Mouse (Mus musculus): ENCODE measurements around the gene Aspscr1.

Gene Aspscr1

DNA sequence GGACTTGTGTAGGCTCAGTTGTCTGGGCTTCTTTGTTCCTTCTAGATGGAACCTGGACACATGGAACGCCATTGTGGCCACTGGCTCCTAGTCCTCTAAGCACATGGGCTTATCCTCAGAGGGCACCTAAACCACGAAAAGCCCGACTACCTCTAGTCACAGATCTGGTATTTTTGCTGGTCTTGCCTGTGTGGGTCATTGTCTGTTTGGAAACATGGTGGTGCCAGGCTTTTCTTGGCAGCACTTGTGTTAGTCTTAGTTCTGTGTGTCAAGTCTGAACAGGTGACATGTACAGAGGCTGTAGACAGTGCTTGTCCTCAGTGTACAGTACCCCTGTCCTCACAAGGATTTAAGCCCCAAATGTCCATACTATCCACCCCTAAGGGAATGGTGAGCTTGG is 10.8 kb downstream of the Aspscr1 start:
- DNase-seq (ENCODE audit: low spot score), result no peak

DNA sequence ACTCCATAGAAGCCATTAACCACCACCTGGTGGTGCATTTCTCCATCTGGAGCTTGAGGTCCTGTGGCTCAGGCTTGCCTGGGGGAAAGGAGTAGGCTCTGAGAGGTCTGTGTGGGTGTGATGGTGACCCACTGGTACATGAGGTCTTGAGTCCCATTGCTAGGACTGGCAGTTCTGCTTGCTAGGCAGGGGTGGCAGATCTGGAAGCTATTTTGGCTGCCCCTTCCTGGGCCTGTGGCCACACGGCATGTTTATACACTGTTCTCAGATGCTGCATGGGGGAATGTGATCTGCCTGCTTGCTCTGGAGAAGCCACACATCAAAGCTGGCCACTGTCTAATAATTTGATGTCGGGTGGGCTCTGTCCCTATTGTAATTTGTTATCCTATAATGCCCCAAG is 11.3 kb downstream of the Aspscr1 start:
- DNase-seq (ENCODE audit: low spot score), result no peak

DNA sequence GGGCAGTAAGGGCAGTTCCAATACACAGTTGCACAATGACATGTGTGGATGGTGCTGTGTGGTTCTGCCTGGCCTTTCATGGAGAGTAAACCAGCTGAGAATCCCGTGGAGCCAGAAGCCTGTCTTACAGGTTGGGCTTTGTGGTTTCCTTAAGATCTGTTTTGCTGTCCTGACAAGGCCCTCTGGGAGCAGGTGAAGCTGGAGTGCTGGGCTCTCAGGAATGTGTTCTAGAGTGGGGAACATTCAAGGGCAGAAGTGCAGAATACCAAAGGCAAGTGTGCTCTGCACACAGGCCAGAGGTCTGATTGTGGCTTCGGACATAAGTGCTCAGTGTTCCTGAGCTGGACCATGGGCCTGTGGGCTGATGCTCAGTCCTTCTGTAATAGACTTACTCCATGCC is 11.9 kb downstream of the Aspscr1 start:
- DNase-seq (ENCODE audit: low spot score), result peak; percentile 82

DNA sequence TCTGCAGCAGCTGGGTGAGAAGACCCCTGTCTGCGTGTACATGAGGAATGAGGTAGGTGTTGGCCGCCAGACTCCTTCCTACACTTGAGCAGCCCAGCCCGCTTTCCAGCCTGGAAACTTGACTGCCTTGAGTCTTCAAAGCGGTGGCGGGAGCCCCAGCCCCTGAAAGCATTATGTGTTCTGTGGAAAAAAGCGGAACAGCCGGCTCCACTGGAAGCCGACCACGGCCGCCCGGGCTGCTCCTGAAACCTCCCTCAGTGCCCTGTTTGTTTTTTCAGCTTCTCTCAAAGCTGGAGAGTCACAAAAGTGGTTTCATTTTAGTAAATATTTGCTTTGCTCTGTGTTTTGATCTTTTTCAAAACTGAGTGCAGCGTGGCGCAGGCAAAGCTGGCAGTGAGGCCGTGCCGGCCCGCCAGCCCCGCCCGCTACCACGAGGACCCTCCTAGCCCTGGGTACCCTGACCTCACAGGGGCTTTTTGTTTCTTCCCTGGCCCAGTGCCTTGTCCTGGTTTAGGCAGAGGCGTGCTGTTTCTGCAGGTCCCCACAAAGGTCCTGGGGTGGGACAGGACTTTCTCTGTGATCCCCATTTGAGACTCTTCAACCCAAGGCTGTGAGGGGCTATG is 14.0 kb downstream of the Aspscr1 start:
- DNase-seq (ENCODE audit: low spot score), result peak; percentile 79

DNA sequence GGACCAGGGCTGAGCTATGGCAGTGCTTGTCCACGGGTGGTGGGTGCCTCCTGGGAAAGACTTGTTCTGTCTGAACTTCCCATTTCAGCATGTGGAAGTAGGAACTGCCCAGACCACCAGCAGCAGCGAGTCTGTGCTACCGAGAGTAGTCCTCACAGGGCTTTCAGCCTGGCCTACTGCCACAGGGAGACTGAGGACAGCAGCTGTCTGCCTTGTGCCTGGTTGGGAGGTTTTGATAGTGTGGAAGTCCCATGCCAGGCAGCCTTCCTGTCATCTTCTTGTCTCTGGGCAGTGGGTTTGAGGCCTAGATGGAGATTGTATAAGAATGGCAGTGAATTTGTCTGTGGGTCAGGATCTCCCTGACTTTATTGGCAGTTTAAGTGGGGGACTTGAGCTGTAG is 16.6 kb downstream of the Aspscr1 start:
- no peak for DNase-seq (ENCODE audit: low spot score)

DNA sequence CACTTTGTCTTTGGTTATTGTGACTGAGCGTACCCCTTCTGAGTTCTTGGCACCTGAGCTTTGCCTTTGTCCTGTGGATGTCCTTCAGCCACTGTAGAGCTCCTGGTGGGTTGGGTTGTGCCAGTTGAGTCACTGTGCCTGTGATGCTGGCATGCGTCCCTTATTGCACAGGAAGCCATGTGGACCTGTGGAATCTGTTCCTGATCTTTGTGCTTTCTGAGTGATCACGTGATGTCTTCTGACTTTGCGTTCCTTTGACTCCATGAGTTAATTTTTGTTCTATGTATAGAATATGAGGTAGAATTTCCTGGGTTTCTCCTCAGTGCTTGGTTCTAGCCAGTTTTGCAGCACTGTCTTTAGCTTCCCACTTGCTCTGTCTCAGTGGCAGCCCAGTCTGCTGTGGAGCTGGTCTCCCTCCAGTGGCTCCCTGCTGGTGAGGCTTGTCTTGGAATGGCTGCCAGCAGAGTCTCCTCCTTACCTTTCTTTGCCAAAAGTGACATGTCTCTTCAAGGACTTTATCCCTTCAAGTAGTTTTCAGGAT is 19.8 kb downstream of the Aspscr1 start:
- no peak for DNase-seq (ENCODE audit: low spot score)

DNA sequence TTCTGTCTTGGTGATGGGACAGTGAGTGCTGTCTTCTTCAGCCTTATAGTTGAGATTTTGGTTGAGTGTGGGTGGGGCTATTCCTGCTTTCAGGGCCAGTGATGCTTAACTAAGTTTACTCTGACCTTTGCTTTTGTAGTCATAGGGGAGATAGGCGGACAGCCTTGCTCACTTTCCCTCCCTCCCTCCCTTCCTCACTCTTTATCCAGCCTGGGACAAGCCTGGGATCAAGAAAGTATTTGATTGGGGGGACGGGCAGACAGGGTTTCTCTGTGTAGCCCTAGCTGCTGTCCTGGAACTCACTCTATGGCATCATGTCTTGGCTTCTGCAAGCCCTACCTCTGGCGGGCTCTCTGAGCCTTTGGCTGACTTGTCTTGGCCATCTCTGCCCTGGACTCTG is 20.7 kb downstream of the Aspscr1 start:
- DNase-seq (ENCODE audit: low spot score), result no peak

DNA sequence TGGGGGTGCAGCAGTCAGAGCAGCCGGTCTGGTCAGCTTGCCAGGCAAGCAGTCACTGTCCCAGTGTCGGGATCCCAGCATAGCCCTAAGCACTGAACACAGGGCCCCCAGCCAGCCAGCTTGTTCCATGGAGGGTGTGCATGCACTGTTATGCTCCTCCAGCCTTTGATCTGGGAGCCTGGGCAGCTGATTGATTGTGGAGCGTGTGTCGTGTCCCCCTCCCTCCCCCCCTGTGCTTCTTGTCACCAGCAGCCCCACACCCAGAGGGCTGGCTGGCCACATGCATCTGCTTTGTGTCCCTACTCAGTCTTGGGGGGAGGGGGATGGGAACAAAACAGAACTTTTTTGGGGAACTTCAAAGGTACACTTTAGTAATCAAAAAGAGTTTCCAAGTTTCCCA is 22.4 kb downstream of the Aspscr1 start:
- no peak for DNase-seq (ENCODE audit: low spot score)

DNA sequence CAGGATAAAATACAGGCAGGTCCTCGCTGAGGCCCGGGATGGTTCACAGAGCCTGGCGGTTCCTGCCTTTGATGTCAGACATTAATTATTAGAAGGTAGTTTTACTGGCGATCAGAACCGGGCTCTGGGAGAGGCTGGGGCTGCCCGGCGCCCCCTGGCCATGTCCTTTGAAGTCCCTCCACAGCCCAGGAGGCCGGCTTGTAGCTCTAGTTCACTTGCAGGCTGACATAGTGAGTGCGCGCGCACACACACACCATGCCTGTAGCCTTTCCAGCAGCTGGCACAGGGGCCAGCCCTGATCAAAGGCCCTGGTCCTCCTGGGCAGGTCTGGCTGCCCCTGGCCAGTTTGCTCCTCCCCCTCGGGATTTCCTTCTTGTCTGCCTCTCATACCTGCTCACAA is 22.9 kb downstream of the Aspscr1 start:
- DNase-seq (ENCODE audit: low spot score), result no peak

DNA sequence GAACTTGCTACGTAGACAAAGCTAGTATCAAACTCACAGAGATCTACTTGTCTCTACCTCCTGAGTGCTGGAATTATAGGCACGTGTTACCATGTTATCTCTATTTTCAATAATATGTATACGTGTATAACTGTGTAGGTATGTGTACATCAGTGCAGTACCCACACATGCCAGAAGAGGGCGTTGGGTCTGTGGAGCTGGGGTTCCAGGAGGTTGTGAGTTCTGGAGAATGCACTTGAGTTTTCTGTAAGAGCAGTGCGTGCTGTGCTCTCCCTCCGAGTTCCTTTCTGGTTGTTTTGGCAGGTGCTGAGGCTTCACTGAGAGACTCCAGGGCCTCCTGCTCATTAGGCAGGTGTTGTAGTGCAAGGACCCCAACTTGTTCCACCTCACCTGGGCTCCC is 23.8 kb downstream of the Aspscr1 start:
- DNase-seq (ENCODE audit: low spot score), result no peak

DNA sequence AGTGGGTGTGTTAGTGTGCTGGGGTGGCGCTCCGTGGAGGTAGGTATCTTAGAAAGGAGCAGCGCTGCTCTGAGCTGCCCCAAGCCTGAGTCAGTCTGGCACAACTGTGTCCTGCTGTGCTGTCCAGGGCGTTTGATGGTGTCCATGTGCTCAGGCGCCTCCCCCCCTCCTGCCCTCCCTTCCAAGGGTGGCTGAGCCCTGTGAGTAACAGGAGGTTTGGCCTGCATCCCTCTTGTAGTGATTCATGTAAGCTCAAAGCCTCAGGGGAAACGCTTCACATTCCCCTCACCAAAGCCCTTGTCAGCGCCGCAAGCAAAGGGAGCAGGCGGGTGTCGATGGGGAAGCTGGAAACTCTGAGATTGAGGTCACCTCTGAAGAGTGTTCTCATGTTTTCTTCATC is 25.0 kb downstream of the Aspscr1 start:
- DNase-seq (ENCODE audit: low spot score), result no peak

DNA sequence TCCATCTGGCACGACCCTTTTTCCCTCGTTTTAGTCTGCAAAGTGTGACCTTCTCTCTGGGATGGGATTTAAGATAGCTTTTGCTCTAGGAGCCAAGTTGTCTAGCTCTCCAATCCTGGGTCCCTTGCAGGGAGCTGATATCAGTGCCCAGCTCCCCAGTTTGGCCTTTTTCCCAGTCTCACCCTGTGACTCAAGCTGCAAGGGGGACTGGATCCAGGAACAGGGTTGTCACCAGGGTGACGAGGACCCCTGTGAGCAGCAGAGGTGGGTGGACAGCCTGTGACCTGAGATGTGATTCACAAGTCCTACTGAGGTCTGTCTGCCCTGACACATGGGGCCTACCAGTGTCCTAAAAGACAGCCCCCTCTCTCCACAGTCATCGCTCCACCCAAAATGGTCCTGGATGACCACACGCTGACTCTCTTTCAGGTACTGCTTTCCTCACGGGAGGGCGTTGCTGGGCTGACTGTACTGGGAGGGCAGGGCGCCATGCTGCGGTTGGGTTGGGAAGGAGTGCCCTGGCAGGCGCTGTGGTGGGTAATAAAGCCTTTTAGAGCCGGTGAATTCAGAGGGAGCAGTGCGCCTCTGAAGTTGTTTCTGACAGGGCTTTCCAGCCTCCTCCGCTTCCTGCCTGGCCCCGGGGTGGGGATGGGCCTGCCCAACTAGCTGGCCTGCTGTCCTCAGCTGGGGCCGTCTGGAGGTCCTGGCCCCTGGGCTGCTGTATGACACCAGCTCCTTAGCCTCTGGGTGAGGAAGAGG is 31.1 kb downstream of the Aspscr1 start:
- no peak for DNase-seq (ENCODE audit: low spot score)

DNA sequence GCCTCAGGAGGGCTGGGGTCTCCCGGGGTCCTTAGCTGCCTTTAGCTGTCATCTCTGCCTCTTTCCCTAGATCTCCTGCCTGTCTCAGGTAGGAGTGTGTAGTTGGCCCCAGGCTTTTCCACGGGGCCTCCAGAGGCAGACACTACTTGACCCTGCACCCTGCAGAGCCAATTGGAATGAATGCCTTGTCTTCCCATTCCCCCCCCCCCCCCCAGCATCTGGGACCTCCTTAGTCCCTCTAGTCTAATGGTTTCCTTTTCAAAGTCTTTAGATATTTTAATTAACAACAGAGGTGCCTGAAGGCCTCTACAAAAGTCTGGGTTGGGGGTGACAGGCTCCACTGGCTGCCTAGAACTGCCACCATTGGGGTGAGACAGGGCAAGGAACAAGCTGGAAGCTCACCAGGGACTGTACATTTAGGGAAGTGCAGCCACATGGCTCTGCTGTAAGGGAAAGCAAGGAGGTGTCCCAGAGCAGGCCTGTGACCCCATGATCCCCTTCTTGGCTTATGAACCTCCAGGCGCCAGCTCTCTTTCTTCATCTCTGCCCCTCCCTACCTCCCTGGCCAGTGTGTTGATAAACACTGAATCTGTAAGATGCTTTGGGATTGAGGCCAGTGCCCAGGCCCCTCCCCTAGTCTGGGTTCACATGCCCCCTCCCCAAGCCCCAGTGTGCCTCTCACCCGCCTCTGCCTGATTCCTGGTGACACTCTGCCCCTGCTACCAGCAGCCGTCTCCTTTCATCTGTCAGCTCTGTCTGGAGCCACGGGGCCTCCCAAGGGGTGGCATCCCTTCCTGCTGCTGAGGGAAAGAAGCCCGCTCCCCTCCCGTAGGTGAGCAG is 31.9 kb downstream of the Aspscr1 start:
- no peak for DNase-seq (ENCODE audit: low spot score)

DNA sequence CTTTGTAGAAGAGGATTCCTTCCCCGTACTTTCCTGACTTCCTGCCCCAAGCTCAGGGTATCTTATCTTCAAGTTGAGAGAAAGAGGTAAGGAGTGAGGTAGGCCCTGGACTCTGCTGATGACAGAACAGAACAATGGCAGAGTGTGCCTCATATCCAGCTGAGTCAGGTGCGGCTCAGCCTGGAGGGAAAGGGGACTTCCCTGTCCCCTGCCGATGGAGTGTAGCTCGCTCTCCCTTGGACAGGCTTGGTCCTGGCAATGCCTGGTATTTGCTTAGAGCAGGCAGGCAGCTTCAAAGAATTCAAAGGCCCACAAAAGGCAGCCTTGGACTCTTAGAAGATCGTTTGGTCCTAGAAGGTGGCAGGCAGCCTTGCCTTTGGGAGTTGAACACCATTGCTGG is 33.3 kb downstream of the Aspscr1 start:
- no peak for DNase-seq (ENCODE audit: low spot score)

DNA sequence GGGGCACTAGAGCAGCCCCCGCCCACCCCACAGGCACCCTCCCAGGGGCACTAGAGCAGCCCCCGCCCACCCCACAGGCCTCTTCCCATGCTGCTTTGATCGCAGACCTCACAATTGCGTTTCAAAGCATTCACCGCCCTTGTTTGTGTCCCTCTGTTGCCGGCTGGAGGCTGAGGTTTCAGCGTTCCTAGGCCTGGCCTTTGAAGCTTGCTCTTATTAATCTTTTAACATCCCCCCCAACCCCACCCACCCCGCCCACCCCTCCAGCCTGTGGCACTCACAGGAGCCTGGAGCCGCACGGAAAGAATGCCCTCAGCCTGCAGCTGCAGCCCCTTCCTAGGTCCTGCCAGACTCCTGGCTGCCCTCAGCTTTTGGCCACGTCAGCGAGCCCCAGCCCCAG is 34.5 kb downstream of the Aspscr1 start:
- no peak for DNase-seq (ENCODE audit: low spot score)

DNA sequence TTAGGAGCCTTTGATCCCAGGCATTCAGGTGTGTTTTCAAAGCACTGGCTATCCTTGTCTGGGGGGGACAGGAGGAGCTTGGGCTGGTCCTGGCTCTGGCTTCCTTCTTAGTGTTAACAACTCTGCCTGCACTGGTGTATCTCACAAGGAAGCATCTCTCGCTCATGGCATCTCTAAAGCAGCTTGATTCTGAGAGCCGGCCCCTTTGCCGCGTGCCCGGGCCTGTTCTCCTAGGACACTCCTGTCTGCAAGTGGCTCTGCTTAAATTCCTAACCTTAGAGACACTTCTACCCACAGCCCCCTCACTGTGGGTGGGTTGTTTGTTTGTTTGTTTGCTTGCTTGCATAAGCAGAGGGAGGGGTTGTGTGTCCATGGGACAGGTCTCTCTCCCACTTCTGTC is 35.2 kb downstream of the Aspscr1 start:
- no peak for DNase-seq (ENCODE audit: low spot score)

DNA sequence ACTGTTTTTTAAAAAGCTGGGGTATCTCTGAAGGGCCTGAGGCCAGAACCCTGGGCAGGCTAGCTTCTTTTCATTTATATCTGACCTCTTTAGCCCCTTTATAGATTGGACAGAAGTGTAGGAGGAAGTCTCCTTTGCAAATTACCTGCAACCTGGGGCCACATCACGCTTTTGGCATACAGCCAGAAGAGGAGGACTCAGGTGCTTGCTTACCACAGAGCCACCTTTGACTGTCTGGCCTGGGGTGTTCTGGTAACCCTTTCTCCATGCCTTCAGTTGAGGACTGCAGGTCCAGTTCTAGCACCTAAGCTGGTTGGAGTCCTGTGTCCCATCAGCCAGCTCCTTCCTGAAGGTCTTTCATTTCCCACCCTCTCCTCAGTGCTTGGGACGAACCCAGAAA is 36.8 kb downstream of the Aspscr1 start:
- no peak for DNase-seq (ENCODE audit: low spot score)

DNA sequence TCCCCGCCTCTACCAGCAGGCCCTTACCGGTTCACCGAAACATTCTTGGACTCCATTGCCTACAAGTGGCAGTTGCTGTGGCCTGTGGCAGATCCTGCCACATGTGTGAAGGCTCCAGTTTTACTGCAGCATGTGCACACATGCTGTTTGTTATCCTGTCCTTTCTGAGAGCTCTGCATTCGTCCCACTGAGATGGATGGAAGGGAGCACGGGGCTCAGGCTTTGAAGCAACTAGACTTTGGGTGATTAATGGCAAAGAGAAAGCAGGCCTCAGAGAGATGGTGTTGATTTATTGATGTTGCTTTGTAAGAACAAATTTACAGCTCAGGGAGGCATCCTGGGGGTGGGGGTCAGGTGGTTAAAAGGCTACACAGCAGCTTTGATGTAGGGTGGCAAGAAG is 37.9 kb downstream of the Aspscr1 start:
- DNase-seq (ENCODE audit: low spot score), result no peak

DNA sequence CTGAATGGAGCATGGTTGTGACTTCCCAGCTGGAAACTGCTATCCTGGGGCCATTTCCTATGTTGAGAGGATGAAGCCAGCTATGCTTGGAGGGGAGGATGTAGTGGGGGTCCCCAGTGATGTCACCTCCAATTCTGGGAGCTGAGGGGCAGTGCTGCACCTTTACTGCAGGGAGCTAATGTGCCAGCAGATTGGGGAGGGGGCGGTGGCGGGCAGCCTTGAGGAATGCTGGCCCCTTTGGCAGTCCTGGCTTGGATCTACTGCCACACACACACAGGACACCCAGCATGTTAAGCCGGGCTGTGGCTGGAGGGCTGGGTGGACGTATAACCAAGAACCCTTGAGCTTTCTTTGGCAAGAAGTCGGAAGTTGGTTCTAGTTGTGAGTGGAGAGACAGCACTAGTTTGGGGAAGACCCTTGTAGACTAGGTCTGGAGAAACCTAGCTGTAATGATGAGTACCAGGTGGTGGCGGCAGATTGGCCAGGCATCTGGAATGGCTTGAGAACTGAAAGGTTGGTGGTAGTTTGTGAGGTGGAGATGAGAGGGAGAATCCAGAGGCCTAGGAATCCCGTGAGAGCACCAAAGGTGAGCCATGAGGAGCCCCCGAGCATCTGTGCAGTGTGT is 39.3 kb downstream of the Aspscr1 start:
- no peak for DNase-seq (ENCODE audit: low spot score)

DNA sequence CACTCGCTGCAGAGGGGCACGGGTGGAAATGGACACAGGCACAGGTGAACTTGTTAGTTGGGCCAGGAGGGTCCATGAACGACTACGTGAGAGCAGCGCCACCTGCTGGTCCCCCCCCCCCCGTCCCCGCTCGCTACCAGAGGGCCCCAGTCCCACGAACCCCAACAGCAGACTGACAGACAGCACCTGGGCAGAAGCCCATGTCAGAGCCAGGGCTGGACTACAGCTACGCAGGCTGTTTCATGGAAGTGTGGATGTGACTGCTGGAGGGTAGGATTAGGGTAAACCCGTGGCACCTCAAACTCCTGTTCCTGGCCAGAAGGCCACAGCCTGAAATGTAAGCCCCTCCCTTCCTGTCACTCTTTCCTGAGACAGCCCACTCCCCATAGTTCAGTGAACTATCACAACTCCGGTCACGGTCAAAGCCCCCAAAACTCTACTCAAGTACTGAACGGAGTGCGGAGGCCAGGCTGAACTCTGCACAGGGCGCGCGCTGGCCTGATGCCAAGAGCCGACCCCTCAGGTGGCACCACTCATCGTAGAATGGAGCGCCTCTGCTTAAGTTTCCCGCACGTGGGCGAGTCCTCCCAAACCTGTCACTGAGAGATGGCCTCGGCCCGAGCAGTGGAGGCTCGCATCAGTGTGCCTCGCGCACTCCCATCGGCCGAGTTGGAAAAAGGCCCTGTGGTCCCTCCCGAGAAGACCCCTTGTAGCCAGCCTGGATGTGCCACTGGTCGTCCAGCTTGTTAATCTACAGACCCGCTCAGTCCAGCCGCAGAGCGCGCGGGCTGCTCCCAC is 40.2 kb downstream of the Aspscr1 start:
- DNase-seq (ENCODE audit: low spot score), result no peak
